Mouse (Mus musculus) ovary, postnatal 36 days (tissue): Measurements from ENCODE around the gene Galnt12.
A peak's percentile ranks its signal among the peaks of the same experiment; 100 is the strongest.
"Not testable (repeated sequence)": the region's sequence is repeated elsewhere in the genome, so short reads cannot be mapped to it uniquely, and the experiment has no call there.

Experiments used
- DNase-seq: peaks from one replicate; pipeline ENCODE4 v3.0.0; 2022; ENCODE audit warnings: low spot score, mixed read lengths

Galnt12 gene

GRCm38 (mm10) chr4:47091493-47092386, at the start of gene Galnt12:
Gene Galnt12 (plus strand): TSS chr4:47091909.
- peak; percentile 38 for DNase-seq

GRCm38 (mm10) chr4:47043866-47044265, 47.8 kb upstream of the Galnt12 start:
- DNase-seq = no peak

- DNase-seq = no peak
These were observed 44.7 kb upstream of the Galnt12 start for GRCm38 (mm10) chr4:47046974-47047373.

GRCm38 (mm10) chr4:47047765-47048164, 43.9 kb upstream of the Galnt12 start:
- no peak for DNase-seq

GRCm38 (mm10) chr4:47049216-47049615, 42.5 kb upstream of the Galnt12 start:
- DNase-seq = no peak

DNA sequence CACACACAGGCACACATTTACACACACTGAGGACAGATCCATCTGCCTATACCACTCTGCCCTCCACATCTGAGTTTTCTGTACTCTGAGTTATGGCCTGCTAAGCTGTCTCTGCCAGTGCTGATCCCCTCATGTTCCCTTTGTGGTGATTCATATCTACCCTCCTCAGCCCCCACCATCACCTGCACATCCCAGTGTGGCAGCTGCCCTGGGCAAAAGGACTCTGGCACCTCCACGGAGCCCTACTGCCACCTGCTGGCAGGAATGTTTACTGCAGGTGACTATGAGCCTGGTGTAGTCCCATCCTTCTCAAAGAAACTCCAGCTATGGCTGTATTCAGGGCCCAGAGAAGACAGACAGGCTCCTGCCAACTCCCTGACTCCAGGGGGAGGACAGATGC, 41.5 kb upstream of the Galnt12 start:
- DNase-seq = peak; percentile 84

DNA sequence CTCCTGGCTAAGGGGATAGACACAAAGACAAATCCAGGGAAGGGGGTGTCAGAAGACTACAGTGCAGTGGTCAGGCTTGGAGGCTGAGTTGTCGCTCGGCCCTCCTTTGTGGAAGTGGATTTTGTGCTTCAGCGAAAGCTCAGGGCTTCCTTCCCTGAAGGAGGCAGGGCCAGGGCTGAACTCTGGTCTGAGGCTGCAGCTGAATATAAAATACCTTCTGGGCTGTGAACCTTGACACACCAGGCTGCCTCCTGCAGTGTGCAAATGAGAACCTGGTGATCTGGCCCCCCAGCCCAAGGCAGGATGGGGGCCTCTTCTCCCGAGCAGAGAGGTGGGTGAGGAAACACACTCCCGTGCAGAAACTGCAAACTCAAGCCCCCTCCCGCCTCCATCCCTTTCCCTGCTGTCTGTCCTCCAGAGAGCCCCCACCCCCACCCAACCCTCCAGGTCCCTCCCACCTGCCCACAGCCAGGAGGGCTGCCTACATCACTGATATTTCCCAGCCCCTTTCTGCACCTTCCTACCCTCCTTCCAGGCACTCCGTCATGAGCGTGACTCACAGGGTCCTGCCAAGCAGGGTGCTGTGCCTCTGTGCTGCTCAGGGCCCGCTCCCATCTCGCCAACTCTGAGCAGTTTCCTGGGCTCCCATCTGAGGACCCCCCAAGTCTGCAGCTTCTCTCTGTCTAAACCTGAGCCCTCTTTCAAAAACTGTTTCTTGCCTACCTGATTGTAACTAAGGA, 40.9 kb upstream of the Galnt12 start:
- no peak for DNase-seq

- no peak for DNase-seq
These were observed 39.8 kb upstream of the Galnt12 start for GRCm38 (mm10) chr4:47051905-47052304.

DNA sequence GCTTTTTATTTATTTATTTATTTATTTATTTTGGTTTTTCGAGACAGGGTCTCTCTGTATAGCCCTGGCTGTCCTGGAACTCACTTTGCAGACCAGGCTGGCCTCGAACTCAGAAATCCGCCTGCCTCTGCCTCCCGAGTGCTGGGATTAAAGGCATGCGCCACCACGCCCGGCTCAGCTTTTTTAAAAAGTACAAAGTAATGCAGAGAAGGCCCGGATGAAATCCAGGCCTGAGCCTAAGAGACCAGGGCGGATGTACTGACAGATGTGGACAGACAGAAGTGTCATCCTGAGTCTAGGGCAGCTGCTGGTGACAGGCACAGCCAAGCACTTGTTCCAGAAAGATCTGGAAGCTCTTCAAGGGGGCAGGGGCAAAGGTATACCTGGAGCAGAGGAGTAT, 36.5 kb upstream of the Galnt12 start:
- not testable (repeated sequence) for DNase-seq

DNA sequence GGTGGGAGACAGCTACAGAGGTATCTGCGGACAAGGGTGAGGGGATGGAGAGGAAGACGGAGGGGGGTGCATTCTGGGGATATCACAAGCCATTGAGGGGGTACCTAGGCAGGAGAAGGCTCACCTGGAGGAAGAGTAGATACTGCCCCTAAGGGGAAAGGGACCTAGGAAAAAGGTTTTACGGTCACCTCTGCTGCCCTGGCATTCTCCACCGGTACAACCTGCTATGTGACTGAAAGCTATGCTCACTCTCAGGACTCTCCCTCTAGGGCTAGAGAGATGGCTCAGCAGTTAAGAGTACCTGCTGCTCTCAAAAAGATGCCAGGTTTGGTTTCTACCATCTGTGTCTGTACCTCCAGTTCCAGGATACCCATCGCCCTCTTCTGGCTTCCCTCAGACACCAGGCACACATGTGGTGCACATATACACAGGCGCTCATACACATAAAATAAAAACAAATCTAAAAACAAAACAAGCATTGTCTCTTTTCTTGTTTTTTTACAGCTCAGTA, 36.1 kb upstream of the Galnt12 start:
- no peak for DNase-seq

GRCm38 (mm10) chr4:47056791-47057509, 34.8 kb upstream of the Galnt12 start, which contains the start of gene Anks6:
Gene Anks6 (minus strand): TSS chr4:47057427.
- peak; percentile 82 for DNase-seq

GRCm38 (mm10) chr4:47057510-47058325, 34.0 kb upstream of the Galnt12 start:
- no peak for DNase-seq

DNA sequence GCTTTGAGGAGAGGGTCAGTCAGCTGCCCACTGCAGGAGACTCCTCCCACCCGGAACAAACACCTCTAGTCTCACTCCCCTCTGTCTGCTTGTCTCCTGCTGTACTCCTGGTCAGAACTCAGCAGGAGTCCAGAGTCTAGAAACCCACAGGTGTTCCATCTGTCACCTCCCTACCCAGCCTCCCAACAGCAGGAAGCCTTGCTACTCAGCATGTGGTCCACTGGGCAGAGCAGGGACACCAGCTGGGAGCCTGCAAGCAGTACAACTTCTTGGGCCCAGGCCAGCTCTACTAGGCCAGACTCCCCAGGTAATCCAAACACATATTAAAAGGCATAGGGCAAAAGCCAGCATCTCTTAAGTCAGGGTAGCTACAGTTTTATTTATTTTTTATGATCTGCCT, 30.8 kb upstream of the Galnt12 start:
- no peak for DNase-seq

DNA sequence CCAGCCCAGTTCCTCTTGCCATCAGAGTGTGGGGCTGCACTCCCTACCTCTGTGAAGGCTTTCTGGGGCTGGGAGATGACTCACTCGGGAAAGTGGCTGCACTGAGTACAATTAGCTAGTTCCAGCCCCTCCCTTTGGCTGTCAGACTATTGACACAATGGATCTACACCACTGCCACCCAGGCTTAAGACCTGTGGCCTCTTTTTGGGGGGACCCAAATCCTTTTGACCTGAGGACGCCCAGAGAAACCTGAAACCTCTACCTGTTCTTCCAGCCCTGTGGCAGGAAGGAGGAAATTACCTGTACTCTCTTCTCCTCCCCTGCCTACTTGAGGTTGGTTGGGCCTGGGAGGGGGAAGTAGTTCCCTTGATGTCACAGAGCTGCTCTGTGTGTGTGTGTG, 16.7 kb upstream of the Galnt12 start:
- no peak for DNase-seq

GRCm38 (mm10) chr4:47079997-47080646, 11.6 kb upstream of the Galnt12 start:
- no peak for DNase-seq

- no peak for DNase-seq
These were observed 11.1 kb upstream of the Galnt12 start for GRCm38 (mm10) chr4:47080647-47081010.

DNA sequence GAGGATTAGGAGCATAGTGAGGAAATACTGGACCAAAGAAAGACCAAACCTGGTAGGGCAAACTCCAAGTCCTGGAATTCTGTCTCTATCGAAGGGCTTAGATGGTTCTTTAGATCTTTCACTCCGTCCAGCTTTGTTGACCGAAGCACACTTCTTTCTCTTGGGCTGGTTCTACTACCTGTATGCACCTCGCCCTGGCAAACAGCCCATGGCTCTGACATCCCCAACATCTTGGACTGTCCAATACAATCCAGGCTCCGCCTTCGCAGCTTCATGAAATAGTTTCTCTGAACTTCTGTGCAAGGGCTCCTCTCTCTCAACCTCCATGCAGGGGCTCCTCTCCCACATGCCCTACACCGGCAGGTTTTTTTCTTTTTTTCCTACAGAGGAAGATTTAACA, 7.9 kb upstream of the Galnt12 start:
- DNase-seq = no peak

- no peak for DNase-seq
These were observed 3.0 kb upstream of the Galnt12 start for GRCm38 (mm10) chr4:47088671-47089070.

- DNase-seq = no peak
These were observed 795 bp downstream of the Galnt12 start for GRCm38 (mm10) chr4:47092387-47093021.

GRCm38 (mm10) chr4:47093161-47093560, 1.5 kb downstream of the Galnt12 start:
- no peak for DNase-seq
